Mouse (Mus musculus): ENCODE data around the gene Sec61b.
A peak's percentile ranks its signal among the peaks of the same experiment; 100 is the strongest.

Sec61b gene

GRCm38 (mm10) chr4:47480576-47480975, 6.1 kb downstream of the Sec61b start:
- no peak for DNase-seq (ENCODE audit: low read depth, low spot score)

GRCm38 (mm10) chr4:47491243-47491642, 16.8 kb downstream of the Sec61b start:
- DNase-seq (ENCODE audit: low read depth, low spot score) = no peak

GRCm38 (mm10) chr4:47492311-47493086, 18.0 kb downstream of the Sec61b start:
- peak; percentile 46 for DNase-seq (ENCODE audit: low read depth, low spot score)

GRCm38 (mm10) chr4:47493456-47493855, 19.0 kb downstream of the Sec61b start:
- DNase-seq (ENCODE audit: low read depth, low spot score) = no peak

GRCm38 (mm10) chr4:47494137-47494536, 19.7 kb downstream of the Sec61b start:
- no peak for DNase-seq (ENCODE audit: low read depth, low spot score)

- DNase-seq (ENCODE audit: low read depth, low spot score) = no peak
Observed at GRCm38 (mm10) chr4:47494686-47495085, 20.2 kb downstream of the Sec61b start.

GRCm38 (mm10) chr4:47497811-47498385, 23.4 kb downstream of the Sec61b start:
- DNase-seq (ENCODE audit: low read depth, low spot score) = no peak

GRCm38 (mm10) chr4:47499121-47499545, 24.7 kb downstream of the Sec61b start:
- DNase-seq (ENCODE audit: low read depth, low spot score) = no peak

- peak; percentile 55 for DNase-seq (ENCODE audit: low read depth, low spot score)
Observed at GRCm38 (mm10) chr4:47502546-47502971, 28.1 kb downstream of the Sec61b start.

- no peak for DNase-seq (ENCODE audit: low read depth, low spot score)
Observed at GRCm38 (mm10) chr4:47503045-47503444, 28.6 kb downstream of the Sec61b start.

GRCm38 (mm10) chr4:47504841-47505517, 30.5 kb downstream of the Sec61b start:
- DNase-seq (ENCODE audit: low read depth, low spot score) = peak; percentile 26

GRCm38 (mm10) chr4:47518551-47519181, 44.2 kb downstream of the Sec61b start:
- no peak for DNase-seq (ENCODE audit: low read depth, low spot score)

- DNase-seq (ENCODE audit: low read depth, low spot score) = no peak
Observed at GRCm38 (mm10) chr4:47520076-47520475, 45.6 kb downstream of the Sec61b start.

GRCm38 (mm10) chr4:47521884-47522605, 47.6 kb downstream of the Sec61b start:
- peak; percentile 34 for DNase-seq (ENCODE audit: low read depth, low spot score)

GRCm38 (mm10) chr4:47529866-47530265, 55.4 kb downstream of the Sec61b start:
- DNase-seq (ENCODE audit: low read depth, low spot score) = no peak
